Mouse (Mus musculus) testis, adult 2 months (tissue): Measurements from ENCODE around the gene Itpr1.

Experiments
- CTCF ChIP-seq: fragments of 200-500 bp; IDR thresholded peaks from 2 replicates; pipeline ENCODE4 v1.5.1; 2012; ENCODE audit warnings: low read depth, mild to moderate bottlenecking, inconsistent platforms, low read length, moderate library complexity; ENCODE audit not compliant: control insufficient read depth, insufficient read depth, insufficient replicate concordance
- POLR2A ChIP-seq: fragments of 200-500 bp; IDR thresholded peaks from 2 replicates; pipeline ENCODE4 v1.6.1; 2012; ENCODE audit warnings: low read depth, mild to moderate bottlenecking, inconsistent platforms, low read length, moderate library complexity; ENCODE audit not compliant: control insufficient read depth

GRCm38 (mm10) chr6:108530781-108531323 is 318.0 kb downstream of the Itpr1 start:
- no peak for TF ChIP-seq CTCF
- no peak for TF ChIP-seq POLR2A
